Mouse (Mus musculus): Measurements from ENCODE around the gene Tmem100. TPM values are rescaled to one million over a fixed set of nuclear protein-coding genes. Genes with fewer than 3 reads are reported as not detected.

Tmem100 gene
- polyA plus RNA-seq, 1 experiment from 2014 or later, result 1.3 TPM

DNA sequence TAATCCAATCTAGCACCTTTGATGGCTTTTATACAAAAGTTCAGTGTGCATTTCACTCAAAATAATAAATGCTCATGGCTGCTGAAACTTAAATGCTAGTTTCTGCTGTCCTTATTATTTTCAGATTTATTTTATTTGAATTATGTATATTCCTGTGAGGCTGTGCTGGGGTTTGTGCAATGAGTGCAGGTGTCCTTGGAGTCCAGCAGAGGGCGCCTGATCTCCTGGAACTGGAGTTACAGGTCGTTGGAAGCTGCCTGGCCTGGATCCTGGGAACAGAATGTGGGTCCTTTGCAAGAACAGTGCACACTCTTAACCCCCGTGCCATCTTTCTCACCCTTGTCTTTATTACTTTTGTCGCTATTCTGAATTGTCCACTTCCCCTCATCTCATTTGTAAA lies 6.3 kb downstream of the Tmem100 start:
- no peaks in the 10 kb centered on the region for H3K9me3 ChIP-seq (ENCODE audit: control insufficient read depth, low read length)
- WGBS, result 78% methylated on average over 4 of the region's 4 CpGs
- no peaks in the 10 kb centered on the region for H3K4me1 ChIP-seq (replicated peaks; ENCODE audit: control insufficient read depth, insufficient read depth, low read length)
- ATAC-seq (replicated peaks; ENCODE audit: low FRiP score) (no peak), DNase-seq (ENCODE audit: low spot score) (no peak)
- peaks cover 14% of the 10 kb centered on the region for H3K27me3 ChIP-seq (replicated peaks; ENCODE audit: control insufficient read depth, insufficient read depth, low read length)
- no peaks in the 10 kb centered on the region for H3K36me3 ChIP-seq (ENCODE audit: control insufficient read depth, insufficient read depth, low read length)
- H3K27ac ChIP-seq (ENCODE audit: low read depth, low read length), result no peak overlapping the region
- no peak overlapping the region for H3K9ac ChIP-seq (ENCODE audit: low read depth, low read length)
- no peak overlapping the region for H3K4me2 ChIP-seq
- H3K4me3 ChIP-seq (ENCODE audit: low read depth, low read length), result no peak overlapping the region

DNA sequence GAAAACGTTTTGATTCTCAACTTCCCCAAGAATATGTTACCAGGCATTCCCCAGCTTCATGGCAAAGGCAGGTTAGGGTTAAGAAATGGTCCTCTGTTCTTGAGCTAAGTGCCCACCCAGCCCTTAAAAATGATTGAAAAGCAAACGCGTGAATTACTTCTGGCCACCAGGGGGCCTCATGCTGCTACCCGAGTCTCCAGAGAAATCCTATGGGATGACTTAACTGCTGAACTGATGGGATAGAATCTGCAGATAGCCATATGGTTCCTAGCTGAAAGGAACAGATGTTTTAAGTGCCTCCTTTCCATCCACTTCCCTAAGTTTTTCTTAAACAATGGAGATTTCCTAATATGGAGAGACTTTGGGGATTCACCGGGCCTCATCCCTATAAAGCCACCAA lies 7.9 kb downstream of the Tmem100 start:
- Histone ChIP-seq H3K9ac (ENCODE audit: low read depth, low read length) (no peak overlapping the region), H3K4me3 (ENCODE audit: low read depth, low read length) (no peak overlapping the region), H3K4me2 (no peak overlapping the region), H3K9me3 (ENCODE audit: control insufficient read depth, low read length) (no peaks in the 10 kb centered on the region), H3K36me3 (ENCODE audit: control insufficient read depth, insufficient read depth, low read length) (no peaks in the 10 kb centered on the region), H3K27ac (ENCODE audit: low read depth, low read length) (no peak overlapping the region), H3K4me1 (replicated peaks; ENCODE audit: control insufficient read depth, insufficient read depth, low read length) (no peaks in the 10 kb centered on the region), H3K27me3 (replicated peaks; ENCODE audit: control insufficient read depth, insufficient read depth, low read length) (peaks cover 3% of the 10 kb centered on the region; the same call in 1 of the 2 replicates)
- ATAC-seq (replicated peaks; ENCODE audit: low FRiP score) (no peak), DNase-seq (ENCODE audit: low spot score) (no peak)
- 23% methylated on average over 5 of the region's 5 CpGs for WGBS

DNA sequence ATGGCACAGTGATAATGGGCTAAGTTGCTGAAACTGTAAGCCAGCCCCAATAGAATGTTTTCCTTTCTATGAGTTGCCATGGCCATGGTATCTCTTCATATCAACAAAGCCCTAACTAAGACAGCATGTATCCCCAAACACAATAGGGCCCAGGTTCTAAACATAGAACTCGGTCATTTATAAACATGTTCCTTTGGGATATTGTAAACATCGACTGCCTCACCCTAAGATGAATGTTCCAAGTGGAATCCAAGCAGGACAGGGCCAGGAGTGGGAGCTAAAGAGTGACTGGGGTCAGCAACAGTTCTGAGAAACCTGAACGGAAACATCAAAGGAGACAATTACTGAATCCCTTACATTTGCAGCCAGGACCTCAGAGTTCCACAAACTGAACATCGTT lies 14.3 kb downstream of the Tmem100 start:
- no peak for ATAC-seq (replicated peaks; ENCODE audit: low FRiP score)
- 81% methylated on average over 4 of the region's 4 CpGs for WGBS
- H3K4me2 ChIP-seq, result no peak overlapping the region

DNA sequence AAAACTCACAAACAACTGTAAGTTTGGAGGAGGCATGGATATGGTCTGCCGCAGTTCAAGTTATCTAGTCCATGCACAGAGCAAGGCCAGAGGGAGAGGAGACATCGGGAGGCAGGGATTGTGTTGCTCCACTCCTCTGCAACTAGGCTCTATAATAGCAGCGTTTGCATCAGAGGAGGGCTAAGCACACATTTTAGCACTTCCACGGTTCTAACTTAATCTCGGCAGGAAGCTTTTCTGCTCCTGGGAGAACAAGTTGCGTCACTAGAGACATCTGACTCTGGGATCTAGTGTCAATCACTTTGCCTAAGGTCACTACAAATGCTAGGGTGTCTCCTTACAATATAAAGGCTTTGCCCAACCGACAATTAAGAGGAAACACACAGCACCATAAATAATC lies 16.1 kb downstream of the Tmem100 start:
- no peak overlapping the region for H3K9ac ChIP-seq (ENCODE audit: low read depth, low read length)
- H3K27ac ChIP-seq (ENCODE audit: low read depth, low read length), result no peak overlapping the region
- no peak overlapping the region for H3K4me2 ChIP-seq
- H3K9me3 ChIP-seq (ENCODE audit: control insufficient read depth, low read length), result no peaks in the 10 kb centered on the region
- 35% methylated on average over 7 of the region's 7 CpGs for WGBS
- no peak for DNase-seq (ENCODE audit: low spot score)
- no peak overlapping the region for H3K4me3 ChIP-seq (ENCODE audit: low read depth, low read length)
- no peaks in the 10 kb centered on the region for H3K4me1 ChIP-seq (replicated peaks; ENCODE audit: control insufficient read depth, insufficient read depth, low read length)
- ATAC-seq (replicated peaks; ENCODE audit: low FRiP score), result no peak
- no peaks in the 10 kb centered on the region for H3K36me3 ChIP-seq (ENCODE audit: control insufficient read depth, insufficient read depth, low read length)
- H3K27me3 ChIP-seq (replicated peaks; ENCODE audit: control insufficient read depth, insufficient read depth, low read length), result no peaks in the 10 kb centered on the region

More for the DNA sequence above, 14.3 kb downstream of the Tmem100 start:
- no peak overlapping the region for H3K4me3 ChIP-seq (ENCODE audit: low read depth, low read length)
- H3K27ac ChIP-seq (ENCODE audit: low read depth, low read length), result no peak overlapping the region
- no peaks in the 10 kb centered on the region for H3K9me3 ChIP-seq (ENCODE audit: control insufficient read depth, low read length)
- no peaks in the 10 kb centered on the region for H3K36me3 ChIP-seq (ENCODE audit: control insufficient read depth, insufficient read depth, low read length)
- H3K9ac ChIP-seq (ENCODE audit: low read depth, low read length), result no peak overlapping the region
- no peaks in the 10 kb centered on the region for H3K4me1 ChIP-seq (replicated peaks; ENCODE audit: control insufficient read depth, insufficient read depth, low read length)
- no peak for DNase-seq (ENCODE audit: low spot score)
- no peaks in the 10 kb centered on the region for H3K27me3 ChIP-seq (replicated peaks; ENCODE audit: control insufficient read depth, insufficient read depth, low read length)

DNA sequence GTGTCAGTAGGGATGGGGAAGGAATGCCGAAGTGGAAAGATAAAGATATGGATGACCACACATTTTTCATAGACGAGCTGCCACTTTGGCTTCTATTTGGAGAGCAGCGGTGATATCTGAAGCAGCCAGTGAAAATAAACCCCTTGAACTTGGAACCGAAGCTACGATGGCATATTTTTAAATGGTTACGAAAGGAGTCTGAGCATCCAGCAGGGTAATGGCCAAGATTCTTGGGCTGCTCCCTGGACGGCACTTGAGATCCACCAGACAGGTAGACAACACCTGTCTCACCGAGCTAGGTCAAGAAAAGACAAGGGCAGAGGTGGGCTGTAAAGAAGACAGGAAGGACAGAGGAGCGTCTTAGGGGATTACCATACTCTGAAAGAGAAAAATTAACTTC lies 17.1 kb downstream of the Tmem100 start:
- Histone ChIP-seq H3K27ac (ENCODE audit: low read depth, low read length) (no peak overlapping the region), H3K27me3 (replicated peaks; ENCODE audit: control insufficient read depth, insufficient read depth, low read length) (no peaks in the 10 kb centered on the region), H3K9me3 (ENCODE audit: control insufficient read depth, low read length) (no peaks in the 10 kb centered on the region), H3K36me3 (ENCODE audit: control insufficient read depth, insufficient read depth, low read length) (no peaks in the 10 kb centered on the region), H3K4me3 (ENCODE audit: low read depth, low read length) (no peak overlapping the region), H3K9ac (ENCODE audit: low read depth, low read length) (no peak overlapping the region), H3K4me2 (no peak overlapping the region), H3K4me1 (replicated peaks; ENCODE audit: control insufficient read depth, insufficient read depth, low read length) (no peaks in the 10 kb centered on the region)
- 75% methylated on average over 9 of the region's 9 CpGs for WGBS
- no peak for ATAC-seq (replicated peaks; ENCODE audit: low FRiP score)
- no peak for DNase-seq (ENCODE audit: low spot score)

DNA sequence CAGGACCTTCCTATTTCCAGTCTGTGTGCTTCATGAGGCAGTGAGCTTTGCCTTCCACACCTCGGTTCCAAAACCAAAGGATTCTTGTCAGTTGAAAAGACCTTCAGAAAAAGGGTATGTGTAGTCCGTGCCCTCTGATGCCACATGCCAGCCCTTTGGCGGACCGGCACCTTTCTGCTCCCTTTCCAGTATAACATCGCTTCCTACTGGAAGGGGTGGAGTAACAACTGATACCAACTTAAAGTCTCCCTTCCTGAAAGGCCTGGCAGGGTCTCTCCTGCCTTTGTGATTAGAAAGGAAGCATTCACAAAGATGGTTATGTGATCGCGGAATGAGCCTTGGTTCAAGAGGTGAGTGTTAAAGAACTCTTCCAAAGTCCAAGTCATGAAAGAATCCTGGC lies 19.9 kb downstream of the Tmem100 start:
- Histone ChIP-seq H3K27me3 (replicated peaks; ENCODE audit: control insufficient read depth, insufficient read depth, low read length) (no peaks in the 10 kb centered on the region), H3K4me1 (replicated peaks; ENCODE audit: control insufficient read depth, insufficient read depth, low read length) (no peaks in the 10 kb centered on the region), H3K9me3 (ENCODE audit: control insufficient read depth, low read length) (no peaks in the 10 kb centered on the region), H3K27ac (ENCODE audit: low read depth, low read length) (no peak overlapping the region), H3K4me3 (ENCODE audit: low read depth, low read length) (no peak overlapping the region), H3K36me3 (ENCODE audit: control insufficient read depth, insufficient read depth, low read length) (no peaks in the 10 kb centered on the region), H3K9ac (ENCODE audit: low read depth, low read length) (no peak overlapping the region), H3K4me2 (no peak overlapping the region)
- no peak for ATAC-seq (replicated peaks; ENCODE audit: low FRiP score)
- no peak for DNase-seq (ENCODE audit: low spot score)
- 82% methylated on average over 7 of the region's 7 CpGs for WGBS

DNA sequence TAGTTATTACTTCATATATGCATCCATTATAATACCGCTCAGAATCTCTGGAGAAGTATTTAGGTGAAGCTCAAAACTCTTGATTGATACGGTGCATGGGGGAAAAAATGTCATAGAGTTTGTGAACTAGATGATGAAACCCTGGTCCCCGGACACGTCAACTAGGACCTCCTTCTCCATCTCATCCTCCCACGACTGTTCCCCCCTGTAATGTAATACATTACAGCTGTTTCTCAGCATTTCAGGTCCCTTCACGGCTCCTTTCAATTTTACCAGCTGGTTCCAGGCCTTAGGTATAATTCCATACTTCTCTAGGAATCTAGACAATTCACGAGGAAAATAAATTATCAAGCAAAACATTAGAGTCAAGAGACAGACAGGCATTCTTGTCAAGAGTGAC lies 22.6 kb downstream of the Tmem100 start:
- 71% methylated on average over 7 of the region's 7 CpGs for WGBS
- H3K4me2 ChIP-seq, result no peak overlapping the region
- DNase-seq (ENCODE audit: low spot score), result no peak
- no peak overlapping the region for H3K4me3 ChIP-seq (ENCODE audit: low read depth, low read length)
- no peaks in the 10 kb centered on the region for H3K4me1 ChIP-seq (replicated peaks; ENCODE audit: control insufficient read depth, insufficient read depth, low read length)
- no peaks in the 10 kb centered on the region for H3K9me3 ChIP-seq (ENCODE audit: control insufficient read depth, low read length)
- H3K36me3 ChIP-seq (ENCODE audit: control insufficient read depth, insufficient read depth, low read length), result no peaks in the 10 kb centered on the region
- no peak overlapping the region for H3K27ac ChIP-seq (ENCODE audit: low read depth, low read length)
- no peak overlapping the region for H3K9ac ChIP-seq (ENCODE audit: low read depth, low read length)
- no peaks in the 10 kb centered on the region for H3K27me3 ChIP-seq (replicated peaks; ENCODE audit: control insufficient read depth, insufficient read depth, low read length)
- no peak for ATAC-seq (replicated peaks; ENCODE audit: low FRiP score)

DNA sequence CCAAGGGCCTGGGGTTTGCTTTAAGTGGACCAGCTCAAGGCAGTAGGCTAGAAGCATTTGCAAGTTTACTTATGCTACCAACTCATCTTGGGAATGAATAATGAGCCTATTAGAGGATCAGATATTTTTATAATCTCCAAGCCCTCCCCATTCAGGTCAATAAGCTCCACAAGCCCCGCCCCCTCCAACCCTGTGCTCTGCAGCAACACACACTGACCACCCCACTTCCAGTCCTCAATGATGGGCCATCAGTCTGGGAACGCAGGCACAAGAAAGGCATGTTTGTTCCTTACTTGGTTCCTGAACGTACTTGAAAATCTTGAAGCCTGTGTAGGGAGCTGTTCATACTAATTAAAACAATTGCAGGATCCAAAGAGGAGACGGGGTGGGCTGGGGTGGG lies 23.7 kb downstream of the Tmem100 start:
- Histone ChIP-seq H3K9ac (ENCODE audit: low read depth, low read length) (no peak overlapping the region), H3K27me3 (replicated peaks; ENCODE audit: control insufficient read depth, insufficient read depth, low read length) (no peaks in the 10 kb centered on the region), H3K4me1 (replicated peaks; ENCODE audit: control insufficient read depth, insufficient read depth, low read length) (no peaks in the 10 kb centered on the region), H3K4me3 (ENCODE audit: low read depth, low read length) (no peak overlapping the region), H3K27ac (ENCODE audit: low read depth, low read length) (no peak overlapping the region), H3K36me3 (ENCODE audit: control insufficient read depth, insufficient read depth, low read length) (no peaks in the 10 kb centered on the region), H3K9me3 (ENCODE audit: control insufficient read depth, low read length) (no peaks in the 10 kb centered on the region), H3K4me2 (no peak overlapping the region)
- ATAC-seq (replicated peaks; ENCODE audit: low FRiP score) (no peak), DNase-seq (ENCODE audit: low spot score) (no peak)
- 68% methylated on average over 4 of the region's 4 CpGs for WGBS

DNA sequence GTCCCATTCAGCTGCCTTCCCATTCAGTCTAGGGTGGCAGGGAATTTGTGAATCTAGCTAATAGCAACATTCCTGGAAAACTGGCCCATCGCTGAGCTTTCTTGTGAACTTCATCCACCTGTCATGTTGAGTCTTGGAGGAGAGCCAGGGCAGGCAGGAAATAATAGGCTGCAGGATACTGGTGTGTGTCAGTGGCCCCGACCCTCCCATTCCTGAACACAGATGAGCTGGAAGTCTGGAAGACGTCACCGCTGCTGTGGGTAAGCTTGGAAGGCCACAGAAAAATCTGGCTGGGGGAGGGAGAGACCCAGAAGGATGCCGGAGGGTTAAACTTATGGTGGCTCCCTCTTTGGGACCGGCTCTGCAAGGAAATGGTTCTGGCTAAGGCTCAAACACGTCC lies 24.3 kb downstream of the Tmem100 start:
- Histone ChIP-seq H3K27ac (ENCODE audit: low read depth, low read length) (no peak overlapping the region), H3K4me1 (replicated peaks; ENCODE audit: control insufficient read depth, insufficient read depth, low read length) (no peaks in the 10 kb centered on the region), H3K9ac (ENCODE audit: low read depth, low read length) (no peak overlapping the region), H3K9me3 (ENCODE audit: control insufficient read depth, low read length) (no peaks in the 10 kb centered on the region), H3K4me2 (no peak overlapping the region), H3K36me3 (ENCODE audit: control insufficient read depth, insufficient read depth, low read length) (no peaks in the 10 kb centered on the region), H3K27me3 (replicated peaks; ENCODE audit: control insufficient read depth, insufficient read depth, low read length) (no peaks in the 10 kb centered on the region), H3K4me3 (ENCODE audit: low read depth, low read length) (no peak overlapping the region)
- 46% methylated on average over 7 of the region's 7 CpGs for WGBS
- DNase-seq (ENCODE audit: low spot score), result no peak
- no peak for ATAC-seq (replicated peaks; ENCODE audit: low FRiP score)

Data from liver, embryonic 11.5 days (tissue).